Mouse (Mus musculus) embryonic facial prominence, embryonic 15.5 days (tissue): ENCODE measurements at regions not wholly inside any gene's neighbourhood (a gene's known extent, or its start where the extent isn't known, plus 50 kb on each side); places are given as distances from the start of the nearest gene placed in this dataset.

Source experiments
- ATAC-seq: fragments of 200-750 bp; cut with Nextera tagmentation; 2 replicates; pipeline ENCODE4 v1.8.0; 2017; ENCODE audit warnings: low read depth, moderate TSS enrichment; ENCODE audit not compliant: insufficient number of reproducible peaks, low FRiP score, low TSS enrichment
- H3K27ac ChIP-seq: fragments of 300-500 bp; sonication (generic); replicated peaks from 2 replicates; pipeline ENCODE4 v1.5.1; 2015; ENCODE audit warnings: mild to moderate bottlenecking, inconsistent platforms
- H3K27me3 ChIP-seq: fragments of 300-500 bp; sonication (generic); 2 replicates; pipeline ENCODE4 v1.6.1; 2015; ENCODE audit warnings: inconsistent platforms
- H3K36me3 ChIP-seq: fragments of 300-500 bp; sonication (generic); 2 replicates; pipeline ENCODE4 v1.6.1; 2015; ENCODE audit warnings: mild to moderate bottlenecking, inconsistent platforms
- H3K4me1 ChIP-seq: fragments of 300-500 bp; sonication (generic); 2 replicates; pipeline ENCODE4 v1.6.1; 2015; ENCODE audit warnings: inconsistent platforms
- H3K4me2 ChIP-seq: fragments of 300-500 bp; sonication (generic); replicated peaks from 2 replicates; pipeline ENCODE4 v1.6.1; 2015; ENCODE audit warnings: mild to moderate bottlenecking, inconsistent platforms
- H3K4me3 ChIP-seq: fragments of 300-500 bp; sonication (generic); replicated peaks from 2 replicates; pipeline ENCODE4 v1.5.1; 2015; ENCODE audit warnings: mild to moderate bottlenecking, inconsistent platforms
- H3K9ac ChIP-seq: fragments of 300-500 bp; sonication (generic); 2 replicates; pipeline ENCODE4 v1.6.1; 2015; ENCODE audit warnings: inconsistent platforms
- H3K9me3 ChIP-seq: fragments of 300-500 bp; sonication (generic); replicated peaks from 2 replicates; pipeline ENCODE4 v1.6.1; 2016; ENCODE audit warnings: inconsistent platforms
- WGBS: fragments of 180-500 bp; shearing (Covaris S2); methylation state at CpG from one replicate; pipeline ENCODE4 v1.1.7; 2015; 5-methylcytosine and 5-hydroxymethylcytosine counted together

- Histone ChIP-seq H3K9me3 (no peaks in the 10 kb centered on the region), H3K4me3 (no peak overlapping the region), H3K36me3 (no peaks in the 10 kb centered on the region), H3K9ac (no peak overlapping the region), H3K27me3 (no peaks in the 10 kb centered on the region), H3K4me1 (0 out of 2 replicates have a peak, but pooled peaks cover under 1% of the 10 kb centered on the region), H3K4me2 (no peak overlapping the region), H3K27ac (no peak overlapping the region)
- ATAC-seq = no peak
- 90% methylated on average over 1 of the region's 1 CpGs for WGBS
Measured at GRCm38 (mm10) chr2:45249658-45250057, 132.5 kb upstream of the Zeb2 start.

DNA sequence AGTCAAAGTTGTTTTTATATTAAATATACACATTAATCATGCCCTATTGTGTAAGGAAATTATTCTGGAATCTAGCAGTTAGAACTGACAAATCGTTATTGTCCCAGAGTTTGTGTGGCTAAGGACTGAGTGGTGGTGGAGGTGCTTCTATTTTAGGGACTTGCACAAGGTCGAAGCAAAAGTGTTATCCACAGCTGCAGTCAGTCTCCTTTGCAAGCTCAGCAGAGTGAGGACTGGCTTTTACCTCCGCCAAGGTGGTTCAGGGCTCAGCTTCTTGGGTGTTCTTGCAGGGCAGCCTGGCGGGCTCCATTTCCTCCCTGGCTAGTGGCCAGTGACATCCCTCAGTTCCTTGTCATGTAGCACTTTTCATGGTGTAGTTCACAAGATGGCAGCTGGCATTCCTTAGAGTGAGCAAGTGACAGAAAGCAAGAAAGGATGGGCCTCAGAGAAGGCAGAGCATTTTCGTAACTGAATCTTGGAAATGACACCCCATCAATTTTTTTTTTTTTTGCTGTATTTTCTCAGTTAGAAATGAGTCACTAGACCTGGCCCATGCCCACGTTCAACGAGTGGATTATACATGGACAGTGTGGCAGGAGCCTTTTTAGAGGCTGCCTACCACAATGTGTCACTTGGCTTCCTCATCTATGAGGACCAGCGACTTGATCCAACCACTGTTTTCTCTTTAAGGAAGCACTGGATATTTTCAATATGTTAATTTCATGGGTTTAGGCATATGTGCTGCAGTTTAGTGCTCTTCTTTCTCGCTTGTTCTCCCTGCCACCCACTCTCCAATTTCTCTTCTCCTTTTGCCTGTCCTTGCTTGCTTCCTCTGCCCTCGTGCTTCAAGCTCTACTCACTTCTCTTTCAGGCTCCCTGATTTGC, 129.1 kb upstream of the Zeb2 start:
- ATAC-seq = no peak
- Histone ChIP-seq H3K4me2 (no peak overlapping the region), H3K4me3 (no peak overlapping the region), H3K27me3 (no peaks in the 10 kb centered on the region), H3K4me1 (0 out of 2 replicates have a peak, but pooled peaks cover 6% of the 10 kb centered on the region), H3K27ac (no peak overlapping the region), H3K36me3 (no peaks in the 10 kb centered on the region), H3K9me3 (no peaks in the 10 kb centered on the region), H3K9ac (no peak overlapping the region)
- 82% methylated on average over 10 of the region's 10 CpGs for WGBS

DNA sequence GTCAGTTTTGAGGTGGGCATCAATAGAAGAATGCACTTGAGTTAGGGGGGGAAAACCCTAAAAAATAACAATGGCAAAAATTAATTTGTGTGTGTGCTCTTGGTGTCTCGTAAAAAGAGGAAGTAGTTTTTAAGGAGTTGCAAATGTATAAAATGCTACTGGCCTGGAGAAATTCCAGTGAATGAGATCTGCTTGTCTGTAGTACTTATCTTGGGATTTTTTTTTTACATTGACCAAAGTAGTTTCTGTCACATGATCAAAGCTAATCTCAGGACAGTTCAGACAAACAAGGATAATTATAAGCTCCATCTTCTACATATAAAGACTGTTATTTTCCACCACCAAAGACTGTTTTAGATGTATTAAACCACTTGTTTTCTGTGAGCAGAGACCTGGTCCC, 128.3 kb upstream of the Zeb2 start:
- H3K4me1 ChIP-seq = 0 out of 2 replicates have a peak, but pooled peaks cover 6% of the 10 kb centered on the region
- WGBS = 83% methylated on average over 1 of the region's 1 CpGs
- H3K9ac ChIP-seq = no peak overlapping the region
- H3K36me3 ChIP-seq = no peaks in the 10 kb centered on the region
- H3K27me3 ChIP-seq = no peaks in the 10 kb centered on the region
- H3K4me3 ChIP-seq = no peak overlapping the region
- H3K9me3 ChIP-seq = no peaks in the 10 kb centered on the region
- H3K27ac ChIP-seq = no peak overlapping the region
- ATAC-seq = no peak
- H3K4me2 ChIP-seq = no peak overlapping the region

- no peak overlapping the region for H3K27ac ChIP-seq
- H3K9ac ChIP-seq = no peak overlapping the region
- H3K9me3 ChIP-seq = no peaks in the 10 kb centered on the region
- ATAC-seq = no peak
- WGBS = 78% methylated on average over 14 of the region's 14 CpGs
- no peak overlapping the region for H3K4me3 ChIP-seq
- no peaks in the 10 kb centered on the region for H3K36me3 ChIP-seq
- H3K4me1 ChIP-seq = 0 out of 2 replicates have a peak, but pooled peaks cover 6% of the 10 kb centered on the region
- no peak overlapping the region for H3K4me2 ChIP-seq
- no peaks in the 10 kb centered on the region for H3K27me3 ChIP-seq
Measured at GRCm38 (mm10) chr2:45244491-45244890, 127.3 kb upstream of the Zeb2 start.

DNA sequence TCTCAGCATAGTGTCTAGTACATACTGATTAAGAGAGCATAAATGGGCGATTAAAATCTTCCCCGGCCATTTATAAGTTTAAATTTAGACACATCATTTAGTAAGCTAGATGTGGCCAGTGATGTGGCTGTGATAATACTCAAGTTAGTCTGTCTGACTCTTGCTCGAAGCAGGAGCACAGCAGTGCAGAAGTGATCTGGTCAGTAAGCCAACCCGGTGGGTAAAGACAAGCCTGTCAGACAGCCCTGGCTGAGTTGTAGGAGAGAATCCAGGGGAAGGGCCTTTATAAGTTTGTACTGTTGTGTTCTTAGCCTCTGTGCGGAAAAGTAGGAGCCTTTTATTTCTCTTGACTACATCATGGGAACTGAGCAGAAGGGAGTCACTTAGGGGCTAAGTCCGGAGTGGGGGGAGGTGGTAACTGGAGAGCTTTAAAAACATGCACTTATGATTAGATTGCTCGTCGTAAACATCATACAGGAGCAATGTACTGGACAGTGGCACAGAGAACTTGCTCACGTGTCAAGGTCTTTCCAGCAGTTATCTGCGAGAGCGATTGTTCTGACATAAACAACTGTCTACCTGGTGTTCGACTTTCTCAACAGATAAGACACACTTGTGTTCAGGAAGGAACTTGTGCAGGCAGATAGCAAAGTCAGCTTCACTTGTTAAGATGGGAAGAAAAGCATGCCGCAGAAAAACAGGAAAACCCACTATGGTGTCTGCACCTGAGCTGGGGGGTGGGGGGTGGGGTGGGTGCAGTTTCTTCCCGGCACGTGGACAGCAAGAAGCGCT, 122.5 kb upstream of the Zeb2 start:
- ATAC-seq = no peak
- Histone ChIP-seq H3K9me3 (no peaks in the 10 kb centered on the region), H3K4me1 (0 out of 2 replicates have a peak, but pooled peaks cover 6% of the 10 kb centered on the region), H3K9ac (no peak overlapping the region), H3K4me3 (no peak overlapping the region), H3K4me2 (no peak overlapping the region), H3K27ac (no peak overlapping the region), H3K36me3 (no peaks in the 10 kb centered on the region), H3K27me3 (no peaks in the 10 kb centered on the region)
- WGBS = 62% methylated on average over 16 of the region's 16 CpGs

- no peak for ATAC-seq
- no peaks in the 10 kb centered on the region for H3K27me3 ChIP-seq
- no peaks in the 10 kb centered on the region for H3K36me3 ChIP-seq
- H3K9ac ChIP-seq = no peak overlapping the region
- no peak overlapping the region for H3K4me3 ChIP-seq
- no peaks in the 10 kb centered on the region for H3K9me3 ChIP-seq
- no peak overlapping the region for H3K27ac ChIP-seq
- H3K4me1 ChIP-seq = no peaks in the 10 kb centered on the region
- no peak overlapping the region for H3K4me2 ChIP-seq
- WGBS = 91% methylated on average over 6 of the region's 6 CpGs
Measured at GRCm38 (mm10) chr2:45239001-45239400, 121.8 kb upstream of the Zeb2 start.

GRCm38 (mm10) chr2:45236168-45236700, 119.0 kb upstream of the Zeb2 start:
- no peaks in the 10 kb centered on the region for H3K36me3 ChIP-seq
- 90% methylated on average over 13 of the region's 13 CpGs for WGBS
- no peak overlapping the region for H3K4me2 ChIP-seq
- ATAC-seq = no peak
- no peaks in the 10 kb centered on the region for H3K9me3 ChIP-seq
- H3K9ac ChIP-seq = no peak overlapping the region
- H3K27me3 ChIP-seq = no peaks in the 10 kb centered on the region
- no peak overlapping the region for H3K4me3 ChIP-seq
- no peaks in the 10 kb centered on the region for H3K4me1 ChIP-seq
- no peak overlapping the region for H3K27ac ChIP-seq

GRCm38 (mm10) chr2:45234148-45234547, 117.0 kb upstream of the Zeb2 start:
- Histone ChIP-seq H3K4me2 (no peak overlapping the region), H3K4me3 (no peak overlapping the region), H3K27ac (no peak overlapping the region), H3K9me3 (no peaks in the 10 kb centered on the region), H3K4me1 (no peaks in the 10 kb centered on the region), H3K36me3 (no peaks in the 10 kb centered on the region), H3K9ac (no peak overlapping the region), H3K27me3 (no peaks in the 10 kb centered on the region)
- ATAC-seq = no peak
- WGBS = 88% methylated on average over 1 of the region's 1 CpGs

GRCm38 (mm10) chr2:45230351-45231209, 113.4 kb upstream of the Zeb2 start:
- Histone ChIP-seq H3K36me3 (no peaks in the 10 kb centered on the region), H3K4me1 (peaks cover 5% of the 10 kb centered on the region; the same call in 1 of the 2 replicates), H3K4me3 (no peak overlapping the region), H3K27ac (no peak overlapping the region), H3K4me2 (no peak overlapping the region), H3K9me3 (no peaks in the 10 kb centered on the region), H3K27me3 (no peaks in the 10 kb centered on the region), H3K9ac (no peak overlapping the region)
- WGBS = 59% methylated on average over 11 of the region's 11 CpGs
- ATAC-seq = no peak

DNA sequence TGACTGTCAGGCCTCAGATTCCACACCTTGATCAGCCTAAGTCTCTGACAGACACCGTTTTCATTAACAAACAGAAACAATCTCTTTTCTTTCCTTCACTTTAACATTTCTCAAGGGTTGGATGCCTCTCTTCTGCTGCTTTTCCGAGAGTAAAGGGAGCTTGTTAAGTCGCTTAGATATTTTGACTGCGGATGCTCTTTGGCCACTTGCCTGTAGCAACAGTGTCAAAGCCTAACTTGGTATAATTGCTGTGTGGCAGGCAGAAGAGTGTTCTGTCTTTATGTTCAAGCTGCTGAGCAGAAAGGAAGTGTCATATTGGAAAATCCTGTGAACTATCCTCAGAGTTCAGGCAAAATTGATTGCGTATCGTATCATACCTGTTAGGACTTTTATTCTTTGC, 112.3 kb upstream of the Zeb2 start:
- Histone ChIP-seq H3K27ac (no peak overlapping the region), H3K36me3 (no peaks in the 10 kb centered on the region), H3K4me1 (peaks cover 8% of the 10 kb centered on the region; the same call in 1 of the 2 replicates), H3K9me3 (no peaks in the 10 kb centered on the region), H3K9ac (no peak overlapping the region), H3K27me3 (no peaks in the 10 kb centered on the region), H3K4me3 (no peak overlapping the region), H3K4me2 (no peak overlapping the region)
- no peak for ATAC-seq
- WGBS = 67% methylated on average over 6 of the region's 6 CpGs
